Mouse (Mus musculus) neural tube, embryonic 11.5 days (tissue): ENCODE data around the gene Nlrp3. TPM values are rescaled to one million over a fixed set of nuclear protein-coding genes. Genes with fewer than 3 reads are reported as not detected.
A peak's percentile ranks its signal among the peaks of the same experiment; 100 is the strongest.
"Not testable (repeated sequence)": the region's sequence is repeated elsewhere in the genome, so short reads cannot be mapped to it uniquely, and the experiment has no call there.

Experiments used
- ATAC-seq: fragments of 200-750 bp; cut with Nextera tagmentation; 2 replicates; pipeline ENCODE4 v1.8.0; 2017; ENCODE audit warnings: moderate number of reproducible peaks, mild to moderate bottlenecking, moderate TSS enrichment, moderate library complexity; ENCODE audit not compliant: insufficient read depth, low FRiP score, low TSS enrichment
- DNase-seq: peaks from one replicate; pipeline ENCODE4 v3.0.0-alpha.2; 2015; ENCODE audit warnings: low spot score
- H3K27ac ChIP-seq: fragments of 300-500 bp; sonication (generic); 2 replicates; pipeline ENCODE4 v1.5.1; 2014; ENCODE audit warnings: low read depth, mild to moderate bottlenecking, low read length
- H3K27me3 ChIP-seq: fragments of 300-500 bp; sonication (generic); 2 replicates; pipeline ENCODE4 v1.6.1; 2014; ENCODE audit warnings: mild to moderate bottlenecking, low read length, mixed read lengths; ENCODE audit not compliant: control insufficient read depth, insufficient read depth
- H3K36me3 ChIP-seq: fragments of 300-500 bp; sonication (generic); 2 replicates; pipeline ENCODE4 v1.6.1; 2014; ENCODE audit warnings: mild to moderate bottlenecking, low read length, moderate library complexity, mixed read lengths; ENCODE audit not compliant: control insufficient read depth, insufficient read depth
- H3K4me1 ChIP-seq: fragments of 300-500 bp; sonication (generic); 2 replicates; pipeline ENCODE4 v1.6.1; 2014; ENCODE audit warnings: low read length, mixed read lengths; ENCODE audit not compliant: control insufficient read depth, insufficient read depth
- H3K4me2 ChIP-seq: fragments of 300-500 bp; sonication (generic); 2 replicates; pipeline ENCODE4 v1.6.1; 2014; ENCODE audit warnings: low read depth, mild to moderate bottlenecking, moderate library complexity
- H3K4me3 ChIP-seq: fragments of 300-500 bp; sonication (generic); 2 replicates; pipeline ENCODE4 v1.5.1; 2014; ENCODE audit warnings: low read depth, low read length
- H3K9ac ChIP-seq: fragments of 300-500 bp; sonication (generic); 2 replicates; pipeline ENCODE4 v1.6.1; 2014; ENCODE audit warnings: mild to moderate bottlenecking, low read length
- H3K9me3 ChIP-seq: fragments of 300-500 bp; sonication (generic); 2 replicates; pipeline ENCODE4 v1.6.1; 2016; ENCODE audit warnings: low read length; ENCODE audit not compliant: control insufficient read depth
- WGBS: fragments of 180-500 bp; shearing (Covaris S2); extraction: QIAGEN DNeasy Blood & Tissue Kit; methylation state at CpG from one replicate; pipeline ENCODE4 v1.1.7; 2014; 5-methylcytosine and 5-hydroxymethylcytosine counted together
- polyA plus RNA-seq: library from polyadenylated mRNA; unstranded; fragments of >200 nt; fragmentation: Nextera tagmentation; extraction: Ambion mirVana; gene quantifications from 2 replicates; pipeline ENCODE4 v1.2.1, GENCODE M21; 2014

Nlrp3 gene
- polyA plus RNA-seq, 1 experiment from 2014 or later: 0.11 TPM

DNA sequence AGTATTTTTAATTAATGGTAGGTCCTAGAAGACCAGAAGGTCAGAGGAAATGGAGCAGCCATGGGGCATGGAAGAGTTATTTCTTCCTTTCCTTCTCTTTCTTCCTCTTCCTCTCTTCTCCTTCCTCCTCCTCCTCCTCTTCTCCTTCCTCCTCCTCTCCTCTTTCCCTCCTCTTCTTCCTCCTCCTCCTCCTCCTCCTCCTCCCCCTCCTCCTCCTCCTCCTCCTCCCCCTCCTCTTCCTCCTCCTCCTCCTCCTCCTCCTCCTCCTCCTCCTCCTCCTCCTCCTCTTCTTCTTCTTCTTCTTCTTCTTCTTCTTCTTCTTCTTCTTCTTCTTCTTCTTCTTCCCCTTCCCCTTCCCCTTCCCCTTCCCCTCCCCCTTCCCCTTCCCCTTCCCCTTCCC, 34.8 kb downstream of the Nlrp3 start, which contains the start of gene Olfr222:
TSS of gene Olfr222 (minus strand) at position 101 of the 400 bp plus-strand sequence.
- DNase-seq, H3K36me3 ChIP-seq, ATAC-seq, H3K27ac ChIP-seq, H3K4me1 ChIP-seq, H3K4me3 ChIP-seq, H3K9ac ChIP-seq, H3K9me3 ChIP-seq, H3K27me3 ChIP-seq, H3K4me2 ChIP-seq: not testable (repeated sequence)

DNA sequence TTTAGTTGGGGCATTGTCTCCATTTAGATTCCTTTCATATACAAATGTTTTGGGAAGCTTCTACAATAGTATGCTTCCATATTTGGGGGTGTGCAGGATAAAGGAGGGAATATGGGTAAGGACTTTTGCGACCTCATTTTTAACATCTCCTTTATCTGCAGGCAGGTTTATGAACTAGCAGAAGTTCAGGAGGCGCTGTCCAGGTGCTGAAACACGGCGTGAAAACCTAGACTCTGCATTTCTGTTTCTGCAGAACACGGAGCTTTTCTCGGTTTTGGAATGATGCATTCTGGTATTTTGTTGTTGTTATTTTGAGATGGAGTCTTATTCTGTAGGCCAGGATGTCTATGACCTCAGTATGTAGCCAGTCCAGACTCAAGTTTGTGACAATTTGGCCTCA, 43.2 kb downstream of the Nlrp3 start:
- Histone ChIP-seq H3K9me3 (no peaks in the 10 kb centered on the region), H3K27ac (no peak overlapping the region), H3K4me2 (no peak overlapping the region), H3K36me3 (no peaks in the 10 kb centered on the region), H3K4me1 (no peaks in the 10 kb centered on the region), H3K4me3 (no peak overlapping the region), H3K27me3 (no peaks in the 10 kb centered on the region), H3K9ac (no peak overlapping the region)
- ATAC-seq: no peak
- DNase-seq: peak; percentile 25
- 34% methylated on average over 6 of the region's 6 CpGs for WGBS

DNA sequence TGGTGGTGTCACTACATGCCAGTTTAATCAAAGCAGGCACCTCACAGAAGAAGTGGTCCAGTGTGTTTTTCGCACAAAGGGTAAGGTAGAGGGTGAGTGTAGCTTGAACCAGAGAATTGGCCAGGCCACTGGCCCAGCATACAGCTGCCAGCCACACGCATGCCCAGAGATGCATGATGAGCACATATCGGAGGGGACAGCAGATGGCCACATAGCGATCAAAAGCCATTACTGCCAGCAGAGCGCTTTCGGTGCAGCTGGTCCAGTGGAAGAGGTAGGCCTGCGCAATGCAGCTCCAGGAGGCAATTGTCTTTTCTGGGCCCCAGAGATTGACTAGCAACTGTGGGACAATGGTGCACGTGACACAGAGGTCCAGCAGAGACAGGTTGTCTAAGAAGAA, 48.1 kb downstream of the Nlrp3 start:
- ATAC-seq: no peak
- WGBS: 83% methylated on average over 8 of the region's 8 CpGs

DNA sequence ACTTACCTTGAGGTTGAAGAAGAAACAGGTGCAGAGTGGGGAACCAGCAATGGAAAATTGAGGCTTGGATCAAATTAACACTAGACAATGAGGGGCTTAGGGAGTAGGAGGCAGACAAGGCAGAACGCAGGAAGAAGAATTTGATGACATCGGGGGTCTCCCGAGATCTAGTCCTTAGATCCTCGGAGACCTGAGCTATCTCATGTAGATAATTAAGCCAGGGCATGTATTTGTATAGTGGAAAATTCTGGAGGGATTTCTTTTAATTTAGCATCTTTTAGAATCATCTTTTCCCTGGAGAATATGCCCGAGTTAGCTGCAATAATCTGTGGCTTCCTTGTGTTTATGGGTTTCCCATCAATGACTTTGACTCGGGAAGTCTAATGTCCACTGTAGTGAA, 51.8 kb downstream of the Nlrp3 start, which contains the start of gene Olfr223:
TSS of gene Olfr223 (minus strand) at position 101 of the 400 bp plus-strand sequence.
- no peak for ATAC-seq
- Histone ChIP-seq H3K27ac (no peak within 1 kb of the TSS), H3K4me1 (no peaks in the 10 kb centered on the region), H3K4me2 (no peak within 1 kb of the TSS), H3K4me3 (no peak within 1 kb of the TSS), H3K9me3 (no peaks in the 10 kb centered on the region), H3K9ac (no peak within 1 kb of the TSS), H3K27me3 (no peaks in the 10 kb centered on the region), H3K36me3 (no peaks in the 10 kb centered on the region)
- WGBS: 87% methylated on average over 6 of the region's 6 CpGs
- no peak for DNase-seq

More for the DNA sequence above, 48.1 kb downstream of the Nlrp3 start:
- no peak overlapping the region for H3K4me2 ChIP-seq
- no peaks in the 10 kb centered on the region for H3K27me3 ChIP-seq
- H3K4me3 ChIP-seq: no peak overlapping the region
- no peaks in the 10 kb centered on the region for H3K4me1 ChIP-seq
- no peak overlapping the region for H3K9ac ChIP-seq
- H3K36me3 ChIP-seq: no peaks in the 10 kb centered on the region
- no peaks in the 10 kb centered on the region for H3K9me3 ChIP-seq
- DNase-seq: peak; percentile 26
- no peak overlapping the region for H3K27ac ChIP-seq

DNA sequence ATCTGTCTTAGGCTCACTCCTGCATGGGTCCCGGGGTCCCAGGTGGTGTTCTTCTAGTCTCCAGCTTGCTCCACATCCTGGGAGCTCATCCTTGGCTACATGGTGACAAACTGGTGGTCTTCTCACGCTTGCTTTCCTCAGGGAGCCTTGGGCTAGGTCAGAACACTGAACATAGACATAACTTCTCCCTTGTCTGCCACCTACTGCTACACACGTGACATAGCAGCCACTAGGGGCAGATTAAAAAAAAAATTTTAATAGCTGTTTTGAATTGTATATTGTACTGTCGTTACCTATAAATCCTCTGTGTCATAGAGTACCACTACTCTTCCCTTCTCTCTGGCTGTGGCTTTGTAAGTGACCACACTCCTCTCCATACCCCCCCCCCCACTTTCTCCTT, 54.7 kb downstream of the Nlrp3 start:
- no peak for ATAC-seq
- no peak for DNase-seq
- Histone ChIP-seq H3K4me2 (no peak overlapping the region), H3K9ac (no peak overlapping the region), H3K4me1 (no peaks in the 10 kb centered on the region), H3K4me3 (no peak overlapping the region), H3K27ac (no peak overlapping the region), H3K36me3 (no peaks in the 10 kb centered on the region), H3K27me3 (no peaks in the 10 kb centered on the region), H3K9me3 (no peaks in the 10 kb centered on the region)
- WGBS: 53% methylated on average over 4 of the region's 4 CpGs

DNA sequence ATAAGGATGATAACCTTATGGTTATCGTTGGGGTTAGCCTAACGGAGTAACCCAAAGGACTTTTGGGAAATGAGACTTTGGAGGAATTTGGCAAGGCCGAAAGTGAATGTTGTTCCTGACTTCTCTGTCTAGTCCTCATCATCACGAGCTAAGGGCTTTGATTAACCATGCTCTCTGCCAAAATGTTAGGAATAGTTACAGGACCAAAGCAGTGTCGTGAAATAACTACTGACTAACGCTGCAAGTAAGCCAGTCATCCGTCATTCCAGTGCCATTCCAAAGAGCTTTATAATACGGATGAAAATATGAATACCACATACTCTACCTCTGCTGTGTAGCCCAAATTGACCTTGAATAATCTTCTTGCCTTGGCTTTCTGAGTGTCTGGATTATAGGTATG, 55.6 kb downstream of the Nlrp3 start:
- Histone ChIP-seq H3K4me2 (no peak overlapping the region), H3K27me3 (no peaks in the 10 kb centered on the region), H3K4me3 (no peak overlapping the region), H3K36me3 (no peaks in the 10 kb centered on the region), H3K4me1 (no peaks in the 10 kb centered on the region), H3K27ac (no peak overlapping the region), H3K9ac (no peak overlapping the region), H3K9me3 (no peaks in the 10 kb centered on the region)
- WGBS: 91% methylated on average over 8 of the region's 8 CpGs
- ATAC-seq: no peak
- no peak for DNase-seq

DNA sequence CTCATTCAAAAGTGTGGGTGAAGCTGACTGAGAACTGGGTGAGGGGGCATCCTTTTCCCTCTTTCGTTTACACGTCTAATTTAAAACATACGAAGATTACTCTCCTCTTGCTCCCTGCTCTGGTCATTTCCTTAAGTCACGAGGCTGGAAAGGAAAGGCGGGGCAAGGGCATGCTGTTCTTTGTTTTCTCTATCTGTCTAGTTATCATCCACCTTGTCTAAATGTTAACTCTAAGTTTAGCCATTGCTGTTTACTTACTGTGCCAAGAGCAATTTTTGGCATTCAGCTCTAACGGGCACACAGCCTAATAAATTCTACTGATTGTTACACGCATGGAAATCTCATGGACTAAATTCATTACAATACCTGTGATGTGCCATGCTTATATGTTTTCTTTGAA, 57.8 kb downstream of the Nlrp3 start:
- no peaks in the 10 kb centered on the region for H3K9me3 ChIP-seq
- no peak overlapping the region for H3K4me3 ChIP-seq
- ATAC-seq (no peak), DNase-seq (no peak)
- no peaks in the 10 kb centered on the region for H3K36me3 ChIP-seq
- 78% methylated on average over 7 of the region's 7 CpGs for WGBS
- no peaks in the 10 kb centered on the region for H3K27me3 ChIP-seq
- H3K9ac ChIP-seq: no peak overlapping the region
- no peak overlapping the region for H3K27ac ChIP-seq
- no peaks in the 10 kb centered on the region for H3K4me1 ChIP-seq
- H3K4me2 ChIP-seq: no peak overlapping the region

DNA sequence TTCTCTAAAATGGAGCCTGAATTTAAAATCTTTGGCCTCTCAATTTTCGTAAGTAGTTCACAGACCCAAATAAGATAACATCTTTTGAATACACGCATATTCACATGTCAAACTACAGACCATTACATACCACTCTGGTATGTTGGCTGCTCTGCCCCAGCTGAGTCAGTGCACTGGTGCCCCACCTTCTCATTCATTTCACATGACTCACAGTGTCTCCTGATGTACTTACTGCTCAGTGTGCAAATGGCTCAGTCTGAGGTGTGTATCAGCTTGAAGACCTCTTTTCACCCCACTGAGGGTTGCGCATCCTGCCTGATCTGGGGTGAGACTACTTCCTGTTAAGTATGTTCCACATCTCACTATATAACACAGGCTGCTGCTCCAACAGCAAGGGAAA, 59.5 kb downstream of the Nlrp3 start:
- no peak overlapping the region for H3K27ac ChIP-seq
- H3K4me3 ChIP-seq: no peak overlapping the region
- no peak overlapping the region for H3K9ac ChIP-seq
- H3K9me3 ChIP-seq: no peaks in the 10 kb centered on the region
- no peak overlapping the region for H3K4me2 ChIP-seq
- no peaks in the 10 kb centered on the region for H3K36me3 ChIP-seq
- ATAC-seq (no peak), DNase-seq (no peak)
- WGBS: 94% methylated on average over 3 of the region's 3 CpGs
- no peaks in the 10 kb centered on the region for H3K4me1 ChIP-seq
- no peaks in the 10 kb centered on the region for H3K27me3 ChIP-seq

DNA sequence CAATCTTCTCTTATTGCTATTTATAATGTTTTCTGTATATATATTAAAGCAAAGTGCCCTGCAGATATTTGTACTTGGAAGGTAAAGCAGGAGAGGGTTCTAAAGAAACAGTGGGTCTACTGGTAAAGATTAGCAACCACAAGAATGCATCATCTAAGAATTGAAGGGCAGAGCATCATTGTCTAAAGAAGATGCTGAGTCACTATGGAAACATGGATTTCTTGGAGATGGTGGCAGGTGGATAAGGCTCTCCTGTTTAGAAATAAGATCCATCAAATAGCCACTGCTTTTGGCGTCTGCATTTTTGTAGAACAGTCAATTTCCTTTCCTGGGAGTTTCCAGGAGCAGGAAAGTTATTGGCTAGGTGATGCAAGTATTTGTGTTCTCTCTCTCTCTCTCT, 60.9 kb downstream of the Nlrp3 start:
- no peak for DNase-seq
- H3K4me3 ChIP-seq: no peak overlapping the region
- H3K4me2 ChIP-seq: no peak overlapping the region
- H3K27me3 ChIP-seq: no peaks in the 10 kb centered on the region
- WGBS: 62% methylated on average over 1 of the region's 1 CpGs
- no peak overlapping the region for H3K27ac ChIP-seq
- no peak for ATAC-seq
- H3K9me3 ChIP-seq: no peaks in the 10 kb centered on the region
- no peak overlapping the region for H3K9ac ChIP-seq
- no peaks in the 10 kb centered on the region for H3K4me1 ChIP-seq
- H3K36me3 ChIP-seq: no peaks in the 10 kb centered on the region
